Mouse (Mus musculus) stomach, postnatal 0 days (tissue): ENCODE data around the gene Galnt11. TPM values are rescaled to one million over a fixed set of nuclear protein-coding genes. Genes with fewer than 3 reads are reported as not detected.
A peak's percentile ranks its signal among the peaks of the same experiment; 100 is the strongest.

Experiments used
- ATAC-seq: fragments of 200-750 bp; cut with Nextera tagmentation; 2 replicates; pipeline ENCODE4 v1.8.0; 2017; ENCODE audit not compliant: low FRiP score, low TSS enrichment
- DNase-seq: peaks from one replicate; pipeline ENCODE4 v3.0.0-alpha.2; 2016; ENCODE audit warnings: low spot score
- H3K27ac ChIP-seq: fragments of 300-500 bp; sonication (generic); replicated peaks from 2 replicates; pipeline ENCODE4 v1.5.1; 2014; ENCODE audit warnings: mild to moderate bottlenecking, control low read depth
- H3K27me3 ChIP-seq: fragments of 300-500 bp; sonication (generic); 2 replicates; pipeline ENCODE4 v1.6.1; 2014; ENCODE audit warnings: low read length; ENCODE audit not compliant: control insufficient read depth, insufficient read depth
- H3K36me3 ChIP-seq: fragments of 300-500 bp; sonication (generic); 2 replicates; pipeline ENCODE4 v1.6.1; 2014; ENCODE audit warnings: low read length, mixed read lengths; ENCODE audit not compliant: control insufficient read depth, insufficient read depth
- H3K4me1 ChIP-seq: fragments of 300-500 bp; sonication (generic); replicated peaks from 2 replicates; pipeline ENCODE4 v1.6.1; 2014; ENCODE audit warnings: antibody characterized with exemption; ENCODE audit not compliant: control insufficient read depth, insufficient read depth
- H3K4me2 ChIP-seq: fragments of 300-500 bp; sonication (generic); replicated peaks from 2 replicates; pipeline ENCODE4 v1.6.1; 2014; ENCODE audit warnings: low read depth, mild to moderate bottlenecking, control low read depth, moderate library complexity
- H3K4me3 ChIP-seq: fragments of 300-500 bp; sonication (generic); 2 replicates; pipeline ENCODE4 v1.5.1; 2014; ENCODE audit warnings: low read depth, low read length, control low read depth
- H3K9ac ChIP-seq: fragments of 300-500 bp; sonication (generic); 2 replicates; pipeline ENCODE4 v1.6.1; 2014; ENCODE audit warnings: mild to moderate bottlenecking, low read length, control low read depth, mixed read lengths
- H3K9me3 ChIP-seq: fragments of 300-500 bp; sonication (generic); 2 replicates; pipeline ENCODE4 v1.6.1; 2016; ENCODE audit warnings: low read length; ENCODE audit not compliant: control insufficient read depth
- CTCF ChIP-seq: IDR thresholded peaks from 2 replicates; pipeline ENCODE4 v1.5.1; 2016; ENCODE audit warnings: antibody characterized with exemption, low read depth, mild to moderate bottlenecking, moderate library complexity
- EP300 ChIP-seq: optimal IDR thresholded peaks from 2 replicates; pipeline ENCODE3; 2016; ENCODE audit warnings: antibody characterized with exemption
- WGBS: fragments of 180-500 bp; shearing (Covaris S2); extraction: QIAGEN DNeasy Blood & Tissue Kit; methylation state at CpG from one replicate; pipeline ENCODE4 v1.1.7; 2014; 5-methylcytosine and 5-hydroxymethylcytosine counted together
- polyA plus RNA-seq: library from polyadenylated mRNA; unstranded; fragments of >200 nt; fragmentation: Nextera tagmentation; extraction: Ambion mirVana; gene quantifications from 2 replicates; pipeline ENCODE4 v1.2.1, GENCODE M21; 2015

The Galnt11 gene
- polyA plus RNA-seq, 1 experiment from 2014 or later = 24.2 TPM

DNA sequence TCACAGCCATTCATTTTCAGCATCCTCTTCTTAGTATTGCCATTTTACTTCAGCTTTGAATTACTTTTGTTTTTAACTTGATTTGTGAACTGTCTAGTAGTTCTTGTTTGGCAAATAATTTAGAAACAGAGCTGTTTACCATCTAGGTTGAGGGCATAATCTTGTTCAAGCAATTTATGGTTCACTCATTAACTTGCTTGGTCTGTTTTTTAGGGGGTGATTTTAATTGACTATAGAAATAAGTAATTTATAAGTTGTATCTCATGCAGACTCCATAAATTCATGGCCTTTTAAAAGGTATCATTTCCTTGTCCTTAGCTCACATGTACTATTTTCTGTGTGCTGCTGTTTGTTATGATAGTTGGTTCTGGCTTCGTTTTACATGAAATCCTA is 24.8 kb downstream of the Galnt11 start:
- peaks cover 6% of the 10 kb centered on the region for H3K36me3 ChIP-seq
- no peak overlapping the region for H3K9ac ChIP-seq
- ATAC-seq (no peak), DNase-seq (no peak)
- no peaks in the 10 kb centered on the region for H3K9me3 ChIP-seq
- H3K4me1 ChIP-seq = 0 out of 2 replicates have a peak, but pooled peaks cover 2% of the 10 kb centered on the region
- H3K4me2 ChIP-seq = no peak overlapping the region
- H3K27me3 ChIP-seq = no peaks in the 10 kb centered on the region
- 42% methylated on average over 1 of the region's 1 CpGs for WGBS
- no peak for TF ChIP-seq EP300
- no peak for TF ChIP-seq CTCF
- H3K27ac ChIP-seq = no peak overlapping the region
- no peak overlapping the region for H3K4me3 ChIP-seq

DNA sequence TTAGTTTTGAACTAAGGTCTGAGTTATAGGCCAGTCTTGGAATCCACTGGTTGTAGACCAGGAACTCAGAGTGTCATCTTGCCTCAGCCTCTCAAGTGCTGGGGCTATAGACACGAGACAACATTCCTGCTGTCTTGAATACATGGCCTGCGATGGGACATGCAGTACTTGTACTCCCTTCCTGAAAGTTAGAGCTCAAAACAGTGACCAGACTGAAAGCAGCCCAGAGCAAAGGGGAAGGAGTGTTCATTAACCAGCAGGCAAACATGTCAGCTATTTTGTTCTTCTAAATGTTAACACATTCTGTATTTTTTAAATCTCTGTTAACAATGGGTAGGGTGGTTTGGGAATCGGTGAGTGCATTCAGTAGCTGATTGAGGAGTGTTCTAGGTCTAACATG is 25.3 kb downstream of the Galnt11 start:
- no peak overlapping the region for H3K4me3 ChIP-seq
- H3K27ac ChIP-seq = no peak overlapping the region
- H3K9ac ChIP-seq = no peak overlapping the region
- H3K9me3 ChIP-seq = no peaks in the 10 kb centered on the region
- no peaks in the 10 kb centered on the region for H3K27me3 ChIP-seq
- ATAC-seq (no peak), DNase-seq (no peak)
- no peak overlapping the region for H3K4me2 ChIP-seq
- H3K4me1 ChIP-seq = 0 out of 2 replicates have a peak, but pooled peaks cover 2% of the 10 kb centered on the region
- TF ChIP-seq CTCF = no peak
- TF ChIP-seq EP300 = no peak
- peaks cover 12% of the 10 kb centered on the region for H3K36me3 ChIP-seq
- 62% methylated on average over 3 of the region's 3 CpGs for WGBS

DNA sequence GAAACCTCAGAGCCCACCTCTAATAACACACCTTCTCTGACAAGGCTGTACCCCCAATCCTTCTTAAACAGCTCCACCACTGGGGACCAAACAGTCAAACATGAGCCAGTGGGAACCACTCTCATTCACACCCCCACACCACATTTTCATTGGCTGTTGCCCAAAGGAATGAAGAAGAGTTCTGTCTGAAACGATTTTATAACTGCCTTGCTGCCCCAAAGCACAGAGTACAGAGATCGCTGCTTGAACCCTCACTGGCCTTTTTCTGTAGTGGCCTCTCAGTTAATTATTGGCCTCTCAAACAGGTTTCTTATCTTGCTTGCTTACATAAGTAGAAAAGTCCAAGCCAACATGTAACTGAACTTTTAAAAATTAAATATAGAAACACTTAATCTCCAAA is 30.7 kb downstream of the Galnt11 start:
- H3K9me3 ChIP-seq = no peaks in the 10 kb centered on the region
- peaks cover 28% of the 10 kb centered on the region for H3K36me3 ChIP-seq
- no peak overlapping the region for H3K4me3 ChIP-seq
- no peak overlapping the region for H3K4me2 ChIP-seq
- no peak for TF ChIP-seq EP300
- no peak for TF ChIP-seq CTCF
- DNase-seq = peak; percentile 46
- no peaks in the 10 kb centered on the region for H3K4me1 ChIP-seq
- 53% methylated on average over 2 of the region's 2 CpGs for WGBS
- H3K9ac ChIP-seq = no peak overlapping the region
- peak overlapping the region; percentile 56 for H3K27ac ChIP-seq
- ATAC-seq = peak; percentile 81
- H3K27me3 ChIP-seq = no peaks in the 10 kb centered on the region

DNA sequence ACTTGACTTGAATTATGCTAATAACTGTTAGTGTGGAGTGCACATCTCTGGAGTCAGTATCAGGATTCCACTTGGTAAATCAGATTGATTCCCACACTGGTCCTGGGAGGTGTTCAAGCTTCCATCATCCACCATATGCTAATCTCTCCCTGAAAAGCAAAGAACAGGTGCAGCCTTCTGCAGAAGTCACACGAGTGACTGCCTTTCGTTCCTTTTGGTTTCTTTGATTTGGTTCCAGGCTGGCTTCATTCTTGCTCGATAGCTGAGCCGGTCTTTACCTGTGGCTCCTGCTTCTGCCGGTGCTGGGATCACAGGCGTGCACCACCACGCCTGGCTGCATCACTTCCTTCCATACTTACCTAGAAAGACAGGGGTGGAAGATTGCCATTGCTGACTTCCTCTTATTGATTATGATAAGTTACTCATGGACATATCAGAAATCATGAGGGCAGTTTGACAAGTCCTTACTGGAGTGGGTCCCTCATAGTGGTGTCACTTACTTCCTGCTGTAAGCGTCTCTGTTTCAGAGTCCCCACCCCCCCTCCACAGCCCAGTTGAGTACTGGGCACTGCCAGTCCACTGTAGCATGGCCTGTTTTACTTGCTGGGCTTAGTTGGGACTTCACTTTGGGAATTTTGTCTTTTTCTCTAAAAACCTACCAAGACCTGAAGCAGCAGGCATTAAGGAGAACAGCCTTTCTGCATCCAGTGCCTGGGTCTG is 31.3 kb downstream of the Galnt11 start:
- peaks cover 28% of the 10 kb centered on the region for H3K36me3 ChIP-seq
- H3K9me3 ChIP-seq = no peaks in the 10 kb centered on the region
- H3K4me2 ChIP-seq = no peak overlapping the region
- peak overlapping the region; percentile 74 for H3K27ac ChIP-seq
- no peaks in the 10 kb centered on the region for H3K27me3 ChIP-seq
- 73% methylated on average over 8 of the region's 8 CpGs for WGBS
- H3K4me3 ChIP-seq = no peak overlapping the region
- H3K9ac ChIP-seq = no peak overlapping the region
- no peak for TF ChIP-seq EP300
- TF ChIP-seq CTCF = no peak
- ATAC-seq (peak; percentile 81), DNase-seq (peak; percentile 61)
- no peaks in the 10 kb centered on the region for H3K4me1 ChIP-seq

DNA sequence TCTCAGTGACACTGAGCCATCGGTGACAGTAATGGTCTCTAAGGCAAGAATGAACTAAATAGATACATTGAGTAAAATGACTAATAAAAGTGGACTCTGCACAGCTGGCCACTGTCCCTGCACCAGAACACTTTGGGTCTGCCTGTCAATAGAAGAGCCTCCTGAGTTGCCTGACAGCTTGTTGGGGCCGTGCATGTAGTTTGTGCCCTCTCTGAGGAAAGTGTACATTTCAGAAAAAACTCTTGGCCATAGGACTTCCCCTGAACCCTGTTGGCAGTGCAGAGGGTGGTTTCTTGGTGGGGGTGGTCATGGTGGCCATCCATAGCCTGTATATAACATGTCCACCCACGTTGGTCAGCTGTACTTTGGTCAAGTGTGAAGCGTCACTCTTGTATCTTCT is 32.8 kb downstream of the Galnt11 start:
- no peaks in the 10 kb centered on the region for H3K9me3 ChIP-seq
- no peak overlapping the region for H3K9ac ChIP-seq
- H3K4me2 ChIP-seq = no peak overlapping the region
- no peak overlapping the region for H3K27ac ChIP-seq
- no peak for TF ChIP-seq EP300
- ATAC-seq (no peak), DNase-seq (no peak)
- no peak overlapping the region for H3K4me3 ChIP-seq
- 94% methylated on average over 4 of the region's 4 CpGs for WGBS
- no peaks in the 10 kb centered on the region for H3K4me1 ChIP-seq
- H3K36me3 ChIP-seq = peaks cover 28% of the 10 kb centered on the region
- no peaks in the 10 kb centered on the region for H3K27me3 ChIP-seq

DNA sequence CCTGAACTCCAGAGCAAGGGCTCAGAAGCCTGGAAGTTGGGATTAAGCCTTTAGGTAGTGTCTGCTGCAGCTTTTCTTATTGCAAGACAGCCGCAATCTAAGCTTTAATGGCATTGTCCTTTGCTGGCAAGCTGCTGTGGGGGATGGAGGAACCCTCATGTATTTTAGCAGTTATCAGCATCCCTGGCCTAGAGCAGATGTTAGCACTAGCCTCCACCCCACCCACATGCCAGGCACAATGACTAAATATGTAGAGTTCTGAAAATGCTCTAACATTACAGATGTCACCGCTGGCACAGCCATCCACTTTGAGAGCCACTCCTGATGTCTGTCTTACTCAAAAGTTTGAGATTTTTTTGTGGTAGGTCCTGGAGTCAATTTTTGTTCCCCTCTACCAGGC is 35.0 kb downstream of the Galnt11 start:
- WGBS = 83% methylated on average over 2 of the region's 2 CpGs
- ATAC-seq = no peak

More for the DNA sequence above, 35.0 kb downstream of the Galnt11 start:
- Histone ChIP-seq H3K4me2 (no peak overlapping the region), H3K9me3 (no peaks in the 10 kb centered on the region), H3K27ac (no peak overlapping the region), H3K4me3 (no peak overlapping the region), H3K4me1 (no peaks in the 10 kb centered on the region), H3K36me3 (peaks cover 19% of the 10 kb centered on the region), H3K9ac (no peak overlapping the region), H3K27me3 (no peaks in the 10 kb centered on the region)
- no peak for DNase-seq
- TF ChIP-seq EP300 = no peak
- no peak for TF ChIP-seq CTCF
